Mouse (Mus musculus) MEL (cell line): ENCODE data around the gene Tpsg1. TPM values are rescaled to one million over a fixed set of nuclear protein-coding genes. Genes with fewer than 3 reads are reported as not detected.

Source experiments
- DNase-seq: peaks from one replicate; pipeline ENCODE4 v3.0.0; 2011; ENCODE audit warnings: low read depth, low spot score
- H3K27ac ChIP-seq: 2 replicates; pipeline ENCODE4 v1.5.1; 2012; ENCODE audit warnings: low read depth, mild to moderate bottlenecking, control low read depth, low read length, moderate library complexity; ENCODE audit not compliant: control insufficient read depth
- H3K27me3 ChIP-seq, 2 experiments: fragments of 150-350 bp in 1 of 2; sonication (generic) in 1 of 2; 2 replicates each; pipeline ENCODE4 v1.6.1; 2012; ENCODE audit warnings: low read length in 2 of 2, mild to moderate bottlenecking in 2 of 2, improper control_type of control experiment in 1 of 2, moderate library complexity in 1 of 2; ENCODE audit not compliant: insufficient read depth in 2 of 2, control insufficient read depth in 1 of 2
- H3K36me3 ChIP-seq, 2 experiments: 2 replicates each; pipeline ENCODE4 v1.6.1; 2012 to 2014; ENCODE audit warnings: low read length in 2 of 2, improper control_type of control experiment in 1 of 2, inconsistent platforms in 1 of 2, mild to moderate bottlenecking in 1 of 2; ENCODE audit not compliant: insufficient read depth in 2 of 2, control insufficient read depth in 1 of 2
- H3K4me1 ChIP-seq, 2 experiments: fragments of 150-350 bp in 1 of 2; sonication (generic) in 1 of 2; 2 replicates each; pipeline ENCODE4 v1.6.1; 2012; ENCODE audit warnings: low read length in 2 of 2, improper control_type of control experiment in 1 of 2, mild to moderate bottlenecking in 1 of 2; ENCODE audit not compliant: insufficient read depth in 2 of 2, control insufficient read depth in 1 of 2
- H3K4me3 ChIP-seq, 2 experiments: fragments of 150-350 bp in 1 of 2; sonication (generic) in 1 of 2; 2 replicates each; pipeline ENCODE4 v1.5.1; 2012; ENCODE audit warnings: low read depth in 2 of 2, low read length in 2 of 2, mild to moderate bottlenecking in 2 of 2, moderate library complexity in 2 of 2, control low read depth in 1 of 2, improper control_type of control experiment in 1 of 2; ENCODE audit not compliant: control insufficient read depth in 1 of 2, insufficient read depth in 1 of 2
- H3K79me2 ChIP-seq: 2 replicates; pipeline ENCODE4 v1.6.1; 2012; ENCODE audit warnings: mild to moderate bottlenecking, low read length, moderate library complexity; ENCODE audit not compliant: control insufficient read depth, poor library complexity, insufficient read depth
- H3K9ac ChIP-seq: 2 replicates; pipeline ENCODE4 v1.6.1; 2012; ENCODE audit warnings: low read depth, mild to moderate bottlenecking, control low read depth, low read length, moderate library complexity; ENCODE audit not compliant: control insufficient read depth, poor library complexity, severe bottlenecking
- H3K9me3 ChIP-seq: fragments of 150-350 bp; sonication (generic); replicated peaks from 2 replicates; pipeline ENCODE4 v1.6.1; 2012; ENCODE audit warnings: mild to moderate bottlenecking, low read length, improper control_type of control experiment, moderate library complexity; ENCODE audit not compliant: insufficient read depth
- CTCF ChIP-seq, 3 experiments: IDR thresholded peaks in 2 of 3; conservative IDR thresholded peaks in 1 of 3; 2 replicates each; pipeline ENCODE4 v1.5.1; 2011 to 2012; ENCODE audit warnings: low read length in 3 of 3, low read depth in 2 of 3, mild to moderate bottlenecking in 2 of 3, improper control_type of control experiment in 1 of 3, inconsistent platforms in 1 of 3, mixed read lengths in 1 of 3, moderate library complexity in 1 of 3; ENCODE audit not compliant: control insufficient read depth in 1 of 3, insufficient read depth in 1 of 3, poor library complexity in 1 of 3, severe bottlenecking in 1 of 3
- E2F4 ChIP-seq: IDR thresholded peaks from 2 replicates; pipeline ENCODE4 v1.6.1; 2011; ENCODE audit warnings: low read depth, low read length, improper control_type of control experiment, borderline replicate concordance
- EP300 ChIP-seq, 2 experiments: IDR thresholded peaks; 2 replicates each; pipeline ENCODE4 v1.6.1; 2011; ENCODE audit warnings: improper control_type of control experiment in 2 of 2, low read length in 2 of 2, low read depth in 1 of 2, mild to moderate bottlenecking in 1 of 2
- KAT2A ChIP-seq: conservative IDR thresholded peaks from 2 replicates; pipeline ENCODE4 v1.6.1; 2012; ENCODE audit warnings: low read depth, low read length, improper control_type of control experiment, inconsistent platforms
- POLR2AphosphoS5 ChIP-seq: IDR thresholded peaks from 2 replicates; pipeline ENCODE4 v1.6.1; 2012; ENCODE audit warnings: low read depth, borderline replicate concordance, mild to moderate bottlenecking, inconsistent platforms, low read length, moderate library complexity, mixed read lengths
- RAD21 ChIP-seq: IDR thresholded peaks from 2 replicates; pipeline ENCODE4 v1.6.1; 2011; ENCODE audit warnings: mild to moderate bottlenecking, low read depth, low read length, improper control_type of control experiment
- TBP ChIP-seq: IDR thresholded peaks from 2 replicates; pipeline ENCODE4 v1.8.0; 2011; ENCODE audit warnings: low read depth, low read length, improper control_type of control experiment
- USF1 ChIP-seq: IDR thresholded peaks from 2 replicates; pipeline ENCODE4 v1.6.1; 2014; ENCODE audit warnings: low read depth, mild to moderate bottlenecking, inconsistent platforms, low read length, improper control_type of control experiment, moderate library complexity
- polyA plus RNA-seq, 2 experiments: library from polyadenylated mRNA; stranded (reverse) in 1 of 2; unstranded in 1 of 2; fragments of >175 nt in 1 of 2; fragments of >200 nt in 1 of 2; gene quantifications; 2 replicates each; pipeline versions ENCODE4 v1.2.1 to v1.2.4; 2012; ENCODE audit warnings: low replicate concordance in 2 of 2, low read depth in 1 of 2; ENCODE audit not compliant: insufficient read length in 2 of 2, insufficient read depth in 1 of 2, missing spikeins in 1 of 2
- total RNA-seq: library from RNA; depleted of rRNA; stranded (reverse); fragments of 300-350 nt; gene quantifications from 2 replicates; pipeline ENCODE4 v1.2.3, GENCODE M21; 2012; rRNA removed

Tpsg1 gene
- total and polyA plus RNA-seq, 3 experiments: not detected

DNA sequence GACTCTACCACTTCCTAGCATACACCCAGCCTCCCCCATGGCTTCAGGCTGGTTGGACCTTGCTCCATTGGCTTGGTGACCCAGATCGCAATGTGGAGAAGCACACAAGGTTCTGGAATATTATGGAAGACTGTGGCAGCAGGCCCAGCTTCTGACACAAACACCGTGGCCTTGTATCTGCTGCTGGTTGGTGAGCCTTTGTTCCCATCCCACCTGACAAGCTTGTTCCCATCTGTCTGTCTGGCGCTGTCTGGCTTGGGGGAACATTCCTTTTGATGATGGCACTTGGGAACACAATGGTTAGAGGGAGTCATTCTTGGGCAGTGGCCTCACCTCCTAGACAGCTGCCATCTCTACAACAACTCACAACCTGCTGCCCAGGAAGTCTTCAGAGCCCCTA is 51.9 kb downstream of the Tpsg1 start:
- H3K27me3 ChIP-seq: no peaks in the 10 kb centered on the region
- no peaks in the 10 kb centered on the region for H3K79me2 ChIP-seq
- DNase-seq: no peak
- no peak overlapping the region for H3K4me3 ChIP-seq
- no peaks in the 10 kb centered on the region for H3K4me1 ChIP-seq
- H3K9ac ChIP-seq: no peak overlapping the region
- no peak overlapping the region for H3K27ac ChIP-seq
- TF ChIP-seq TBP (no peak), RAD21 (no peak), KAT2A (no peak), CTCF (IDR thresholded peaks at IDR 0.05 in 2 of 3, conservative IDR thresholded peaks at IDR 0.05 in 1 of 3; ENCODE audit: control insufficient read depth in 1 of 3, insufficient read depth in 1 of 3, low read depth in 2 of 3, low read length in 3 of 3, poor library complexity in 1 of 3, severe bottlenecking in 1 of 3) (no peak), EP300 (IDR thresholded peaks at IDR 0.05; ENCODE audit: low read depth in 1 of 2, low read length in 2 of 2) (no peak), POLR2AphosphoS5 (no peak), USF1 (no peak), E2F4 (no peak)
- H3K36me3 ChIP-seq: no peaks in the 10 kb centered on the region
- no peaks in the 10 kb centered on the region for H3K9me3 ChIP-seq

Other genes with a start within 250 kb of the Tpsg1 start
- gene Ptx4, start 248.5 kb upstream of the Tpsg1 start, total RNA-seq: not detected in 2 replicates
- not detected for gene Ptx4, start 248.5 kb upstream of the Tpsg1 start, polyA plus RNA-seq
- 9.8 and 10.9 TPM in 2 replicates for gene Clcn7, start 235.9 kb upstream of the Tpsg1 start, total RNA-seq
- gene Clcn7, start 235.9 kb upstream of the Tpsg1 start, polyA plus RNA-seq: 10 to 100 TPM in 1 of 2 experiments, not detected in 1; 16.4 TPM
- 0.10 and 0.12 TPM in 2 replicates for gene Ccdc154, start 206.8 kb upstream of the Tpsg1 start, total RNA-seq
- gene Ccdc154, start 206.8 kb upstream of the Tpsg1 start, polyA plus RNA-seq: under 1 TPM in 1 of 2 experiments, not detected in 1; 0.19 TPM
- not detected in 2 replicates for gene Gm38655, start 193.8 kb upstream of the Tpsg1 start, total RNA-seq
- gene Gm38655, start 193.8 kb upstream of the Tpsg1 start, polyA plus RNA-seq: not detected
- gene BC003965, start 184.7 kb upstream of the Tpsg1 start, total RNA-seq: 19.8 and 22.0 TPM in 2 replicates
- 10 to 100 TPM in 1 of 2 experiments, not detected in 1; 29.2 TPM for gene BC003965, start 184.7 kb upstream of the Tpsg1 start, polyA plus RNA-seq
- gene Unkl, start 180.9 kb upstream of the Tpsg1 start, total RNA-seq: 16.6 and 18.0 TPM in 2 replicates
- gene Unkl, start 180.9 kb upstream of the Tpsg1 start, polyA plus RNA-seq: 10 to 100 TPM in 1 of 2 experiments, not detected in 1; 42.4 TPM
- 7.7 and 8.7 TPM in 2 replicates for gene Gnptg, start 129.1 kb upstream of the Tpsg1 start, total RNA-seq
- 10 to 100 TPM in 1 of 2 experiments, not detected in 1; 10.8 TPM for gene Gnptg, start 129.1 kb upstream of the Tpsg1 start, polyA plus RNA-seq
- gene Tsr3, start 129.1 kb upstream of the Tpsg1 start, total RNA-seq: 35.2 and 37.4 TPM in 2 replicates
- gene Tsr3, start 129.1 kb upstream of the Tpsg1 start, polyA plus RNA-seq: 10 to 100 TPM in 1 of 2 experiments, not detected in 1; 50.5 TPM
- 0.08 and 0.13 TPM in 2 replicates for gene Baiap3, start 112.9 kb upstream of the Tpsg1 start, total RNA-seq
- gene Baiap3, start 112.9 kb upstream of the Tpsg1 start, polyA plus RNA-seq: under 1 TPM in 1 of 2 experiments, not detected in 1; 0.14 TPM
- 457 and 464 TPM in 2 replicates for gene Ube2i, start 94.7 kb upstream of the Tpsg1 start, total RNA-seq
- 100 to 1,000 TPM in 1 of 2 experiments, not detected in 1; 564 TPM for gene Ube2i, start 94.7 kb upstream of the Tpsg1 start, polyA plus RNA-seq
- not detected in 2 replicates for gene Prss34, start 70.9 kb upstream of the Tpsg1 start, total RNA-seq
- not detected for gene Prss34, start 70.9 kb upstream of the Tpsg1 start, polyA plus RNA-seq
- not detected in 2 replicates for gene Prss28, start 60.6 kb upstream of the Tpsg1 start, total RNA-seq
- gene Prss28, start 60.6 kb upstream of the Tpsg1 start, polyA plus RNA-seq: not detected
- not detected in 2 replicates for gene Prss29, start 50.6 kb upstream of the Tpsg1 start, total RNA-seq
- not detected for gene Prss29, start 50.6 kb upstream of the Tpsg1 start, polyA plus RNA-seq
- not detected in 2 replicates for gene Tpsab1, start 23.7 kb upstream of the Tpsg1 start, total RNA-seq
- not detected for gene Tpsab1, start 23.7 kb upstream of the Tpsg1 start, polyA plus RNA-seq
- not detected in 2 replicates for gene Tpsb2, start 3.0 kb upstream of the Tpsg1 start, total RNA-seq
- not detected for gene Tpsb2, start 3.0 kb upstream of the Tpsg1 start, polyA plus RNA-seq
- gene Cacna1h, start 64.5 kb downstream of the Tpsg1 start, total RNA-seq: 0.31 TPM in 1 of 2 replicates, not detected in the other
- under 1 TPM in 1 of 2 experiments, not detected in 1; 0.25 TPM for gene Cacna1h, start 64.5 kb downstream of the Tpsg1 start, polyA plus RNA-seq
- gene Tekt4, start 85.3 kb downstream of the Tpsg1 start, total RNA-seq: not detected in 2 replicates
- gene Tekt4, start 85.3 kb downstream of the Tpsg1 start, polyA plus RNA-seq: not detected
- gene Sstr5, start 128.0 kb downstream of the Tpsg1 start, total RNA-seq: not detected in 2 replicates
- gene Sstr5, start 128.0 kb downstream of the Tpsg1 start, polyA plus RNA-seq: not detected
- gene Sox8, start 201.4 kb downstream of the Tpsg1 start, total RNA-seq: not detected in 2 replicates
- not detected for gene Sox8, start 201.4 kb downstream of the Tpsg1 start, polyA plus RNA-seq
- 14.0 and 16.0 TPM in 2 replicates for gene Lmf1, start 209.8 kb downstream of the Tpsg1 start, total RNA-seq
- gene Lmf1, start 209.8 kb downstream of the Tpsg1 start, polyA plus RNA-seq: 10 to 100 TPM in 1 of 2 experiments, not detected in 1; 30.5 TPM